Mouse (Mus musculus) ES-Bruce4 (cell line): ENCODE results near the gene Nmnat1. TPM values are rescaled to one million over a fixed set of nuclear protein-coding genes. Genes with fewer than 3 reads are reported as not detected.

Experiments
- H3K27ac ChIP-seq: 2 replicates; pipeline ENCODE4 v1.5.1; 2012; ENCODE audit warnings: low read length, inconsistent platforms; ENCODE audit not compliant: insufficient read depth
- H3K27me3 ChIP-seq: 2 replicates; pipeline ENCODE4 v1.6.1; 2012; ENCODE audit warnings: mild to moderate bottlenecking, low read length, inconsistent platforms; ENCODE audit not compliant: control insufficient read depth, poor library complexity, insufficient read depth, severe bottlenecking
- H3K36me3 ChIP-seq: 2 replicates; pipeline ENCODE4 v1.6.1; 2012; ENCODE audit warnings: inconsistent platforms, mild to moderate bottlenecking, low read length, moderate library complexity; ENCODE audit not compliant: control insufficient read depth, poor library complexity, insufficient read depth, severe bottlenecking
- H3K4me1 ChIP-seq: one replicate; pipeline ENCODE4 v1.8.1; 2011; ENCODE audit warnings: low read length; ENCODE audit not compliant: control insufficient read depth, insufficient read depth
- H3K4me3 ChIP-seq: 2 replicates; pipeline ENCODE4 v1.5.1; 2011; ENCODE audit warnings: low read depth, mild to moderate bottlenecking, low read length
- H3K9ac ChIP-seq: 2 replicates; pipeline ENCODE4 v1.6.1; 2012; ENCODE audit warnings: low read depth, mild to moderate bottlenecking, inconsistent platforms; ENCODE audit not compliant: poor library complexity, severe bottlenecking
- H3K9me3 ChIP-seq: replicated peaks from 2 replicates; pipeline ENCODE4 v1.6.1; 2012; ENCODE audit warnings: mild to moderate bottlenecking, low read length, inconsistent platforms; ENCODE audit not compliant: control insufficient read depth, poor library complexity, insufficient read depth, severe bottlenecking
- CTCF ChIP-seq: IDR thresholded peaks from one replicate; pipeline ENCODE4 v1.8.1; 2011; ENCODE audit warnings: low read depth, low read length
- EP300 ChIP-seq: IDR thresholded peaks from 2 replicates; pipeline ENCODE4 v1.6.1; 2011; ENCODE audit warnings: low read depth, low read length; ENCODE audit not compliant: insufficient read depth
- POLR2A ChIP-seq: IDR thresholded peaks from one replicate; pipeline ENCODE4 v1.8.1; 2011; ENCODE audit warnings: low read length; ENCODE audit not compliant: insufficient read depth
- polyA plus RNA-seq: library from polyadenylated mRNA; stranded (reverse); fragments of >200 nt; gene quantifications from 2 replicates; pipeline ENCODE4 v1.2.4, GENCODE M21; 2011; ENCODE audit warnings: low read depth; ENCODE audit not compliant: missing spikeins, insufficient read depth, insufficient read length

Gene Nmnat1
- polyA plus RNA-seq, 1 experiment: 9.7 TPM

- no peaks in the 10 kb centered on the region for H3K4me1 ChIP-seq
Observed at GRCm38 (mm10) chr4:149523961-149524360, 39.0 kb upstream of the Nmnat1 start.

GRCm38 (mm10) chr4:149521258-149521657, 36.3 kb upstream of the Nmnat1 start:
- Histone ChIP-seq H3K27me3 (no peaks in the 10 kb centered on the region), H3K36me3 (no peaks in the 10 kb centered on the region), H3K4me3 (no peak overlapping the region), H3K4me1 (no peaks in the 10 kb centered on the region), H3K27ac (no peak overlapping the region), H3K9me3 (no peaks in the 10 kb centered on the region), H3K9ac (no peak overlapping the region)
- TF ChIP-seq POLR2A: no peak
- TF ChIP-seq EP300: no peak
- no peak for TF ChIP-seq CTCF

More at GRCm38 (mm10) chr4:149523961-149524360, 39.0 kb upstream of the Nmnat1 start:
- Histone ChIP-seq H3K27me3 (no peaks in the 10 kb centered on the region), H3K36me3 (no peaks in the 10 kb centered on the region), H3K27ac (no peak overlapping the region), H3K9me3 (no peaks in the 10 kb centered on the region), H3K4me3 (no peak overlapping the region), H3K9ac (no peak overlapping the region)
- TF ChIP-seq POLR2A: no peak
- no peak for TF ChIP-seq CTCF
- TF ChIP-seq EP300: no peak

DNA sequence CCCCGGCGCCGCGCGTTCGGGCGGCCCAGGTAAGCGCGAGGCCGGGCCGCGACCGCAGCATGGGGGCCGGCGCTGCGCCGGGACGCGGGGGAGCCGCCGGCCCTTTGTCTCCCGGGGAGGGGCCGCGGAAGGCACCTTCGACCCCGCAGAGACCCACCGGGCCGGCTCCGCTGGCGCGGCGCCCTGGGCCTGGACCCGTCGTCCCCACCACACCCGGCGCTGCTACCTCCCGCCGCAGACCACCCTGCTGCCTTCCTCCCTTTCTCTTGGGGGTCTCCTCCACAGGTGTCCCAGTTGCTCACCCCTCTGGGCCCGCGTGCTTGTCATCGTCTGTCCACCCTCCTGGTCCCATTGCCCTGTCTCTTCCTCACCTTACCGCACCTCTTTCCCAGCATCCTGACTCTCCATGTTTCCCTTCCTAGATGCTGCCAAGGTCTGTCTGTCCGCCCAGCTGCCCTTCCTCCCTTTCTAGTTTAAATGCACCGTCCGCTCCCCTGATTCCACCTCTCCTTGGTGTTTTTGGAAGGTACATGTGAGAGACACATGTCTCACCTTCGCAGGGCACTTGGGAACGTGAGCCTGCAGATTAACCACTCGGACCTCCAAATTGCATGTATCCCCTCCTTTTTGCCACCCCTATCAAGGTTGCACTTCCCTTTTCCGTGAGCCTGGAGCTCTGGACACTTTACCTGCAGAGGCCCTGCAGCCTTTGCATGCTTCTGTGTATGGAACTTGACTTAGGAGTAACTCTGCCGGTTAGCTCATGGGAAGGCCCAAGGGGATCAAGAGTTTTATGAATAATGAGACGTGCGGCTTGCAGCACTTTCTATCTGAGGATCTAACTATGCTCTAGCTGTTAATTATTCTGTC, 33.6 kb upstream of the Nmnat1 start:
- TF ChIP-seq CTCF (no peak), POLR2A (no peak)
- Histone ChIP-seq H3K9me3 (no peaks in the 10 kb centered on the region), H3K27ac (no peak overlapping the region), H3K27me3 (no peaks in the 10 kb centered on the region), H3K4me1 (no peaks in the 10 kb centered on the region), H3K36me3 (no peaks in the 10 kb centered on the region), H3K4me3 (peak overlapping the region; percentile 58), H3K9ac (peak overlapping the region; percentile 74)

GRCm38 (mm10) chr4:149517868-149518340, 32.9 kb upstream of the Nmnat1 start, which contains the start of gene Ctnnbip1:
Ctnnbip1 (plus strand) TSS chr4:149518236.
- peak within 1 kb of the TSS; percentile 58 for H3K4me3 ChIP-seq
- no peaks in the 10 kb centered on the region for H3K27me3 ChIP-seq
- no peaks in the 10 kb centered on the region for H3K4me1 ChIP-seq
- H3K9me3 ChIP-seq: no peaks in the 10 kb centered on the region
- no peaks in the 10 kb centered on the region for H3K36me3 ChIP-seq
- H3K27ac ChIP-seq: no peak within 1 kb of the TSS
- no peak for TF ChIP-seq EP300
- H3K9ac ChIP-seq: peak within 1 kb of the TSS; percentile 74

DNA sequence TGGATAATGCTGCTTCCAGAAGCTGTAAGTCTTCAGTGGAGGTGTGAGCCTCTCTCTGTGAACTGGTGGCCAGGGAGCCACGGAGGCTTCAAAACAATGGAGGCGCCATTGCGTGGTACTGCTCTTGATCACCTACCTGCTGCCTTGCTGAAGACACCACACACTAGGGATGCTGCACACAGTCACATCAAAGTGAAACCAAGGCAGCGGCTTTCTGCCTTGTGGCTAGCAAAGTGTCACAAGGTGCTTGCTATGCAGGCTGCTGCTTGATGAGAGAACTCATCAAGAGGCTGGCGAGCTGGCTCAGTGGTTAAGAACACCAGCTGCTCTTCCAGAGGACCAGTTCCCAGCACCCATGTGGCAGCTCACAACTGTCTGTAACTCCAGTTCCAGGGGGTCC, 30.7 kb upstream of the Nmnat1 start:
- Histone ChIP-seq H3K9ac (no peak overlapping the region), H3K4me1 (no peaks in the 10 kb centered on the region), H3K27ac (no peak overlapping the region), H3K36me3 (no peaks in the 10 kb centered on the region), H3K9me3 (no peaks in the 10 kb centered on the region), H3K27me3 (no peaks in the 10 kb centered on the region), H3K4me3 (no peak overlapping the region)
- no peak for TF ChIP-seq POLR2A
- TF ChIP-seq CTCF: no peak
- no peak for TF ChIP-seq EP300

GRCm38 (mm10) chr4:149512072-149512471, 27.1 kb upstream of the Nmnat1 start:
- Histone ChIP-seq H3K4me1 (no peaks in the 10 kb centered on the region), H3K27ac (no peak overlapping the region), H3K36me3 (no peaks in the 10 kb centered on the region), H3K9ac (no peak overlapping the region), H3K27me3 (no peaks in the 10 kb centered on the region), H3K4me3 (no peak overlapping the region), H3K9me3 (no peaks in the 10 kb centered on the region)
- TF ChIP-seq CTCF (no peak), POLR2A (no peak), EP300 (no peak)
